Mouse (Mus musculus) ES-E14 (cell line): ENCODE measurements around the gene Itgb5.

ENCODE experiments used
- CHD2 ChIP-seq: IDR thresholded peaks from 2 replicates; pipeline ENCODE4 v1.6.1; 2014; ENCODE audit warnings: mild to moderate bottlenecking, low read depth, low read length, inconsistent platforms
- HCFC1 ChIP-seq: IDR thresholded peaks from 2 replicates; pipeline ENCODE4 v1.6.1; 2012; ENCODE audit warnings: low read length, inconsistent platforms, borderline replicate concordance; ENCODE audit not compliant: insufficient read depth
- MAFK ChIP-seq: IDR thresholded peaks from 2 replicates; pipeline ENCODE4 v1.6.1; 2014; ENCODE audit warnings: mild to moderate bottlenecking, low read depth, low read length, inconsistent platforms; ENCODE audit not compliant: insufficient read depth
- ZC3H11A ChIP-seq: IDR thresholded peaks from 2 replicates; pipeline ENCODE4 v1.6.1; 2012; ENCODE audit warnings: low read depth, mild to moderate bottlenecking, inconsistent platforms, low read length, borderline replicate concordance
- ZNF384 ChIP-seq: IDR thresholded peaks from 2 replicates; pipeline ENCODE4 v1.6.1; 2012; ENCODE audit warnings: low read depth, low read length, inconsistent platforms

DNA sequence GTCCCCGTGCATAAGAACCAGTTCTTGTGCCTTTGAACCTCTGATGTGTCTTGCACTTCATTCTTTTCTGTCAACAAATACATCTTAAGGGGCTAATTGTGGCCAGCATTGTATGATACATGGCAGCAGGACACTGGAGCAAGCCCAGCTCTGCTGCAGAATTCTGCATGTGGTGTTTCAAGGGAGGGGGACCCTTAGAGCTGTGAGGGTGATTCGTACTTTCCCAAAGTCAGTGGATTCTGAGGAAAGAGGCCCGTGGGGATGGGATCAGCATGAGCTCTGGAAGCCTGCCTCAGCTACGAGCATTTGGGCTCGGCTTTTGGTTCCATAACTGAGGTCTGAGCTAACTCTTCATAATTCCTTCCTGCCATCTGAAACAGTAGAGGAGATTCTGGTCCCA, 75.1 kb downstream of the Itgb5 start:
- TF ChIP-seq ZC3H11A (no peak), ZNF384 (no peak), MAFK (no peak), HCFC1 (no peak), CHD2 (no peak)
